Mouse (Mus musculus) liver, embryonic 11.5 days (tissue): ENCODE data around the gene Arhgef1. TPM values are rescaled to one million over a fixed set of nuclear protein-coding genes. Genes with fewer than 3 reads are reported as not detected.
"Not testable (repeated sequence)": the region's sequence is repeated elsewhere in the genome, so short reads cannot be mapped to it uniquely, and the experiment has no call there.

ENCODE experiments used
- ATAC-seq: fragments of 200-750 bp; cut with Nextera tagmentation; replicated peaks from 2 replicates; pipeline ENCODE4 v1.8.0; 2017; ENCODE audit warnings: moderate number of reproducible peaks, mild to moderate bottlenecking, moderate TSS enrichment, moderate library complexity; ENCODE audit not compliant: low FRiP score
- DNase-seq: peaks from one replicate; pipeline ENCODE4 v3.0.0-alpha.2; 2017; ENCODE audit warnings: low spot score
- H3K27ac ChIP-seq: fragments of 300-500 bp; sonication (generic); 2 replicates; pipeline ENCODE4 v1.5.1; 2014; ENCODE audit warnings: mild to moderate bottlenecking, low read depth, low read length, control low read depth
- H3K27me3 ChIP-seq: fragments of 300-500 bp; sonication (generic); replicated peaks from 2 replicates; pipeline ENCODE4 v1.6.1; 2014; ENCODE audit warnings: low read length, mixed read lengths; ENCODE audit not compliant: control insufficient read depth, insufficient read depth
- H3K36me3 ChIP-seq: fragments of 300-500 bp; sonication (generic); 2 replicates; pipeline ENCODE4 v1.6.1; 2014; ENCODE audit warnings: mild to moderate bottlenecking, low read length, moderate library complexity, mixed read lengths; ENCODE audit not compliant: control insufficient read depth, insufficient read depth
- H3K4me1 ChIP-seq: fragments of 300-500 bp; sonication (generic); replicated peaks from 2 replicates; pipeline ENCODE4 v1.6.1; 2014; ENCODE audit warnings: low read length, mixed read lengths; ENCODE audit not compliant: control insufficient read depth, insufficient read depth
- H3K4me2 ChIP-seq: fragments of 300-500 bp; sonication (generic); 2 replicates; pipeline ENCODE4 v1.6.1; 2014; ENCODE audit warnings: mild to moderate bottlenecking, control low read depth, moderate library complexity
- H3K4me3 ChIP-seq: fragments of 300-500 bp; sonication (generic); 2 replicates; pipeline ENCODE4 v1.5.1; 2014; ENCODE audit warnings: low read depth, low read length, control low read depth
- H3K9ac ChIP-seq: fragments of 300-500 bp; sonication (generic); 2 replicates; pipeline ENCODE4 v1.6.1; 2014; ENCODE audit warnings: low read depth, low read length, control low read depth
- H3K9me3 ChIP-seq: fragments of 300-500 bp; sonication (generic); 2 replicates; pipeline ENCODE4 v1.6.1; 2016; ENCODE audit warnings: low read length, inconsistent platforms, mixed read lengths; ENCODE audit not compliant: control insufficient read depth
- whole genome bisulfite sequencing: fragments of 180-500 bp; shearing (Covaris S2); extraction: QIAGEN DNeasy Blood & Tissue Kit; methylation state at CpG from one replicate; pipeline ENCODE4 v1.1.7; 2014; 5-methylcytosine and 5-hydroxymethylcytosine counted together
- polyA plus RNA-seq: library from polyadenylated mRNA; unstranded; fragments of >200 nt; fragmentation: Nextera tagmentation; extraction: Ambion mirVana; gene quantifications from 2 replicates; pipeline ENCODE4 v1.2.1, GENCODE M21; 2014

Arhgef1 gene
- polyA plus RNA-seq, 1 experiment from 2014 or later, result 103 TPM

- not testable (repeated sequence) for H3K27me3 ChIP-seq, H3K36me3 ChIP-seq, H3K9me3 ChIP-seq, H3K4me3 ChIP-seq, H3K27ac ChIP-seq, ATAC-seq, H3K4me1 ChIP-seq, H3K9ac ChIP-seq, H3K4me2 ChIP-seq, DNase-seq
- 82% methylated on average over 2 of the region's 2 CpGs for WGBS
Observed at GRCm38 (mm10) chr7:24895749-24896148, 7.0 kb upstream of the Arhgef1 start.

GRCm38 (mm10) chr7:24896269-24896668, 6.4 kb upstream of the Arhgef1 start:
- Histone ChIP-seq H3K4me3 (no peak overlapping the region), H3K9me3 (no peaks in the 10 kb centered on the region), H3K9ac (no peak overlapping the region), H3K27me3 (no peaks in the 10 kb centered on the region), H3K4me1 (no peaks in the 10 kb centered on the region), H3K27ac (no peak overlapping the region), H3K36me3 (no peaks in the 10 kb centered on the region), H3K4me2 (no peak overlapping the region)
- no peak for ATAC-seq
- 87% methylated on average over 8 of the region's 8 CpGs for WGBS
- no peak for DNase-seq

DNA sequence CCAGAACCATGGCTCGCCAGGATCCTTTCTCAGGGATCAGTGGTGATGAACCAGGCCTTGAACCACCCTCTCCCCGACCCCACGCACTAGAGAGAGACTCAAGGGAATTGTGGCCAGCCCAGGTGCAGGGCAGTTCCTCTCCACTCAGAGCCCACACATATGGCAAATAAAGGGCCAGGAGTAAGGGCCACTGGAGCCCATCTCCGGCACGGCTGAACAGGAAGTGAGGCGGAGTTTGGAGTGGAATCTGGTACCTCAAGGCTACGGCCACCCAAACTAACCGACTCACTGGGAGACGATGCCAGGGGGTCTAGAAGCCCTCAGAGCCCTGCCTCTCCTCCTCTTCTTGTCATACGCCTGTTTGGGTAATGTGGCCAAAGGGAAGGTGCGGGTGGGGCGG, 5.5 kb upstream of the Arhgef1 start, which contains the start of gene Cd79a:
Cd79a (plus strand) TSS at position 158 of the 400 bp plus-strand sequence.
- DNase-seq (no peak), ATAC-seq (no peak)
- Histone ChIP-seq H3K4me1 (peaks cover 6% of the 10 kb centered on the region), H3K4me3 (no peak within 1 kb of the TSS), H3K9me3 (no peaks in the 10 kb centered on the region), H3K27me3 (no peaks in the 10 kb centered on the region), H3K9ac (no peak within 1 kb of the TSS), H3K4me2 (no peak within 1 kb of the TSS), H3K27ac (no peak within 1 kb of the TSS), H3K36me3 (no peaks in the 10 kb centered on the region)
- WGBS, result 71% methylated on average over 12 of the region's 12 CpGs

- Histone ChIP-seq H3K9ac (no peak overlapping the region), H3K4me3 (no peak overlapping the region), H3K4me1 (peaks cover 10% of the 10 kb centered on the region), H3K4me2 (no peak overlapping the region), H3K27ac (no peak overlapping the region), H3K27me3 (no peaks in the 10 kb centered on the region), H3K36me3 (no peaks in the 10 kb centered on the region), H3K9me3 (no peaks in the 10 kb centered on the region)
- WGBS, result 73% methylated on average over 5 of the region's 5 CpGs
- DNase-seq, result no peak
- no peak for ATAC-seq
Observed at GRCm38 (mm10) chr7:24897959-24898358, 4.8 kb upstream of the Arhgef1 start.

DNA sequence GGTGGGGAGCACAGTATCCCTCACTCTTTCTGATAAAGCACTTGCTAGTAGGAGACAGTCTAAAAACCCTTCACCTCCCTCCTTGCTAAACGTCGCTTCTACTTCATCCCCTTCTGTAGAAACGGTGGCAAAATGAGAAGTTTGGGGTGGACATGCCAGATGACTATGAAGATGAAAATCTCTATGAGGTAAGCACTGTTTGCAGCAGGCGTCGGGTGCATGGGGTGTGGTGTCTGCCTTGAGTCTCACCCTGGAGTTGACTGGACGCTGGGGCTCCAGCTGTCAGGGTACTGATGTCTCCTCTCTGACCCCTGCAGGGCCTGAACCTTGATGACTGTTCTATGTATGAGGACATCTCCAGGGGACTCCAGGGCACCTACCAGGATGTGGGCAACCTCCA, 1.6 kb upstream of the Arhgef1 start:
- Histone ChIP-seq H3K27me3 (no peaks in the 10 kb centered on the region), H3K27ac (no peak overlapping the region; the same call in 1 of the 2 replicates), H3K9me3 (no peaks in the 10 kb centered on the region), H3K4me2 (no peak overlapping the region), H3K4me3 (no peak overlapping the region), H3K4me1 (peaks cover 20% of the 10 kb centered on the region), H3K9ac (no peak overlapping the region), H3K36me3 (no peaks in the 10 kb centered on the region)
- ATAC-seq (no peak), DNase-seq (no peak)
- WGBS, result 52% methylated on average over 6 of the region's 6 CpGs

DNA sequence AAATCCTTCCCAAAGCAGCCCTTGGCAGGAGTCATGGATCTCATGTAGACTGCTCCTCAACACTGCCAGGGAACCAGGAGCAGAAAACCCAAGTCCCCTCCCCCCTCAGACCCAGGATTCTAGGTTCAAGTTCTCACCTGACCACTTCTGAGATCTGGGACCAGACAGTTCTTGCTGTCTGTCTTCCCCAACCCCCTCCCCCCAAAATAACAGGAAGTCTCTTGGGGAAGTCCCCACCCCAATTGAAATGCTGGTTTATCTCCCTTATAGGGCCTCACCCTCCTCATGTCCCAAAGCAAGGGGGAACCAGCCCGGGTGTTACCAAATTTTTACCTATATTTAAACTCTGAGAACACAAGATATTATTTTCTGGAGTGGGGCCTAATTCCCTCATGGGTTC, 870 bp upstream of the Arhgef1 start:
- H3K4me1 ChIP-seq, result peaks cover 28% of the 10 kb centered on the region
- peak overlapping the region; percentile 84 for H3K27ac ChIP-seq
- H3K4me3 ChIP-seq, result peak overlapping the region; percentile 80
- H3K4me2 ChIP-seq, result peak overlapping the region; percentile 85
- WGBS, result 36% methylated on average over 1 of the region's 1 CpGs
- DNase-seq (no peak), ATAC-seq (no peak)
- H3K9ac ChIP-seq, result peak overlapping the region; percentile 80; the same call in 1 of the 2 replicates
- H3K9me3 ChIP-seq, result no peaks in the 10 kb centered on the region
- no peaks in the 10 kb centered on the region for H3K36me3 ChIP-seq
- H3K27me3 ChIP-seq, result no peaks in the 10 kb centered on the region

- Histone ChIP-seq H3K4me1 (peaks cover 32% of the 10 kb centered on the region), H3K36me3 (no peaks in the 10 kb centered on the region), H3K27ac (peak overlapping the region; percentile 84), H3K9me3 (no peaks in the 10 kb centered on the region), H3K4me2 (peak overlapping the region; percentile 85), H3K27me3 (no peaks in the 10 kb centered on the region), H3K4me3 (peak overlapping the region; percentile 80), H3K9ac (peak overlapping the region; percentile 80)
- DNase-seq, result no peak
- ATAC-seq, result no peak
- 14% methylated on average over 2 of the region's 2 CpGs for WGBS
Observed at GRCm38 (mm10) chr7:24902264-24902629, 465 bp upstream of the Arhgef1 start.

- peak overlapping the region; percentile 84 for H3K27ac ChIP-seq
- H3K36me3 ChIP-seq, result peaks cover 8% of the 10 kb centered on the region; the same call in 1 of the 2 replicates
- H3K9me3 ChIP-seq, result no peaks in the 10 kb centered on the region
- H3K9ac ChIP-seq, result peak overlapping the region; percentile 80
- H3K27me3 ChIP-seq, result no peaks in the 10 kb centered on the region
- DNase-seq, result no peak
- H3K4me1 ChIP-seq, result peaks cover 39% of the 10 kb centered on the region
- H3K4me3 ChIP-seq, result peak overlapping the region; percentile 80
- WGBS, result 13% methylated on average over 10 of the region's 10 CpGs
- no peak for ATAC-seq
- H3K4me2 ChIP-seq, result peak overlapping the region; percentile 85
Observed at GRCm38 (mm10) chr7:24903444-24903825, 723 bp downstream of the Arhgef1 start.

- H3K9me3 ChIP-seq, result no peaks in the 10 kb centered on the region
- H3K4me1 ChIP-seq, result peaks cover 39% of the 10 kb centered on the region
- peak; percentile 94 for ATAC-seq
- peak overlapping the region; percentile 85 for H3K4me2 ChIP-seq
- DNase-seq, result peak; percentile 91
- no peaks in the 10 kb centered on the region for H3K27me3 ChIP-seq
- peak overlapping the region; percentile 80 for H3K9ac ChIP-seq
- peaks cover 12% of the 10 kb centered on the region; the same call in 1 of the 2 replicates for H3K36me3 ChIP-seq
- H3K27ac ChIP-seq, result peak overlapping the region; percentile 84
- under 1% methylated on average over 30 of the region's 30 CpGs for WGBS
- H3K4me3 ChIP-seq, result peak overlapping the region; percentile 80
Observed at GRCm38 (mm10) chr7:24904070-24904483, 1.4 kb downstream of the Arhgef1 start.
